Comparison of ENCODE assay signal across 20 mouse cellular contexts in genomic region chr5:61808516-61808915, GRCm38 (mm10). TPM values are rescaled to one million over a fixed set of nuclear protein-coding genes. Genes with fewer than 3 reads are reported as not detected.
DNase-seq lines count a peak whose midpoint lies in the region; TF ChIP-seq lines count a peak whose summit lies in the region.
"Had no signal": no experiment of that assay in that cellular context is flagged by ENCODE, and none has a peak within 500 bp of the region (broad histone marks: within the 10 kb centered on the region; RNA-seq: fewer than 3 reads in every experiment).

Gene G6pd2, plus strand, starts transcription at chr5:61808816.

- no peak for TF ChIP-seq POLR2A in testis, adult 2 months (IDR thresholded peaks at IDR 0.05; ENCODE audit: control insufficient read depth, low read depth, low read length)

- no peaks in the 10 kb centered on the region; the same call in 1 of the 2 replicates for H3K4me1 ChIP-seq in testis, adult 2 months (ENCODE audit: control insufficient read depth, insufficient read depth, low read length)

- peak within 1 kb of the TSS; percentile 68 for H3K4me3 ChIP-seq in testis, adult 2 months (ENCODE audit: control insufficient read depth, low read depth, low read length)

- H3K27me3 ChIP-seq in testis, adult 2 months (ENCODE audit: control insufficient read depth, insufficient read depth, low read length) = no peaks in the 10 kb centered on the region
- H3K27me3 ChIP-seq: CH12.LX, Patski had no signal

- no peaks in the 10 kb centered on the region for H3K36me3 ChIP-seq in testis, adult 2 months (ENCODE audit: control insufficient read depth, insufficient read depth, low read length)
- H3K36me3 ChIP-seq: G1E had no signal

- no peak within 1 kb of the TSS for H3K27ac ChIP-seq in testis, adult 2 months (ENCODE audit: control insufficient read depth, insufficient read depth, low read depth, low read length)

- no peak for DNase-seq in testis, postnatal 14 days (ENCODE audit: low spot score)
- DNase-seq in MN1 (ENCODE audit: low spot score) = peak; percentile 1
- DNase-seq in urinary bladder, adult 18-20 months (ENCODE audit: low spot score in 2 of 2) = no peak
- DNase-seq: adrenal gland, adult 2 months; adrenal gland, adult 8-10 months; adrenal gland, postnatal 10 days; adrenal gland, postnatal 14 days; adrenal gland, postnatal 25 days; adrenal gland, postnatal 36 days; B cell, adult 2 months; cerebellum, adult 11 months; cerebellum, adult 11-12 months; cerebellum, adult 18-20 months; cerebellum, adult 2 months had no signal

- no peak for TF ChIP-seq CTCF in testis, adult 2 months (IDR thresholded peaks at IDR 0.05; ENCODE audit: control insufficient read depth, insufficient read depth, insufficient replicate concordance, low read depth, low read length)

RNA-seq across cellular contexts. Expression of gene G6pd2, which starts in this region (rescaled TPM):
- 47.1 and 53.4 TPM in 2 replicates for polyA plus RNA-seq in testis, adult 2 months (2012; rRNA removed)
- polyA plus RNA-seq: adrenal gland, adult 2 months; brain, embryonic 14.5 days; C2C12; cerebellum, adult 2 months; G1E had no signal
